Mouse (Mus musculus) kidney, postnatal 25 days (tissue): Measurements from ENCODE around the gene Tmem131l.
"Not testable (repeated sequence)": the region's sequence is repeated elsewhere in the genome, so short reads cannot be mapped to it uniquely, and the experiment has no call there.

Experiments used
- DNase-seq, 2 experiments: peaks; one replicate each; pipeline ENCODE4 v3.0.0; 2021; ENCODE audit warnings: mixed read lengths in 2 of 2

Tmem131l gene

DNA sequence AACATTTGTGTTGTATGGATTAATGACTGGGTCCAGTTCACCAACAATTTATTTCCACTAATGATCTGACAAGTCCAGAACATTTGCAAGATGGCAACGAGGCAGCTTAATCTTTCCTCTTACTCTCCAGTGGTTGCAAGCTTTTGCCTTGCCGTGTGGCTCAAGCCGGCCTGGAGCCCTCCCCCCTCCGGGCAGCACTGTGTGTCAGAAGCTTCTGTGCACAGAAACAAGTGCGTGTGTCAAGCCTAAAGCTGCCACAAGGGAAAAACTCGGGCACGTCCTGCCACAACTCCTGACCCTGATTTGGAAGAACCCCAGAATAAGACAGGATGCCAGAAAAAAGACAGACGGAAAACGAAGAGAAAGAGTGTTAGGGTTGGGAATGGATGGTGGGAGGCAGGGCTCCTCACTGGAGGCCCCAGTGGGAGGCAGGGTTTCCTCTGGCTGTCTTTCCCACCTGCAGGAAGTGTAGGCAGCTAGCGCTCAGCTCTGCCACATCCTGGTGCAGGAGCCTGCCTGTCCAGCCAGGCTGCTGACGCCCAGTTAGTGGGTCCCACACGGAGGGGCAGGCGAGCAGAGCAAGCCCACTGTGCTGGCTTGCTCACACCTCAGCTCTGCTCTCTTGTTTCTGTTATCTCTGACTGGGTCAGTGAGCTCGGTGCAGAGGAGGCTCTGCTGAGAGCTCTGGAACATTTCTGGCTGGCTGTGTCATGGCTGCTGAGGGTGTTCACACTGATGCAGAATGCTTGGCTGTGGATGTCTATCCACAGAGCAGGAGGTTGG, 135.6 kb downstream of the Tmem131l start:
- no peak for DNase-seq

DNA sequence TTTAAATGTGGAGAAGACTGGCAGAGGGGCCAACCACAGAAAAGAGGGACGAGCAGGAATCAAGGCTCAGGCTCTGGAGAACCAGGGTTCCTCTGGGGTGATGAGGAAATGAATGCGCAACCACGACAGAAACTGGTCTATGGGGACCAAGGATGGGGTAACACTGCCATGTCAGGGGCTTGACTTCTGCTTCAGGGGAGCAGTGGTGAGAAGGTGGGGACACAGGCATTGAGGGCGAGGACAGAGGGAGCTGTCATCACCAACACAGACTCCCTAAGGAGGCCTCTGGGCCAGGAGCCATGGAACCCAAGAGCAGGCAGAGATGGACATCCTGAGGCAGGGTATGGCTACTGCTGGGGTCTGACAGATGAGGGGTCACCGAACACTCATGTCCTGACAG, 137.0 kb downstream of the Tmem131l start:
- DNase-seq: no peak

GRCm38 (mm10) chr3:83902459-83902858, 137.5 kb downstream of the Tmem131l start:
- DNase-seq: no peak

- no peak for DNase-seq
Observed at GRCm38 (mm10) chr3:83900756-83901373, 139.1 kb downstream of the Tmem131l start.

- peak; percentile 62 to 69 for DNase-seq
Observed at GRCm38 (mm10) chr3:83899556-83899955, 140.4 kb downstream of the Tmem131l start.

- no peak for DNase-seq
Observed at GRCm38 (mm10) chr3:83898246-83898645, 141.7 kb downstream of the Tmem131l start.

- DNase-seq: no peak
Observed at GRCm38 (mm10) chr3:83895811-83896210, 144.2 kb downstream of the Tmem131l start.

DNA sequence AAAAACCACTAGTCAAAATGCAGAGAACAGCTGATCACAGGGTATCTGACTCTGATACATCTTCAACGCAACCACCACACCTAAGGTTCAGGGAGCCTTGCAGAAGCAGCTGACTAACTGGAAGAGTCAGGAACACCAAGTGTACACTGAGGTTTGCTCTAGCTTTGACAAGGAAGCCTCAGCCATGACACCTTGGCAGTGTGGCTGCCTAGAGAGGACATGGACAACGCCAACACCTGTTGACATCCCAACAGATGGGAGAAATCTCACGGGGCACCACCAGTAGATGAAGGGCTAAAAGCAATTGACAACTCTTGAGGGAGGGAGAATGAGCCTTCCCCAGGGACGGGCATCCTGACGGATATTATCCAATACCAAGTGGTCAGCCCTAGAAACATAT, 144.9 kb downstream of the Tmem131l start:
- DNase-seq: no peak

GRCm38 (mm10) chr3:83885163-83885562, 154.8 kb downstream of the Tmem131l start:
- no peak for DNase-seq

- not testable (repeated sequence) for DNase-seq
Observed at GRCm38 (mm10) chr3:83879261-83880050, 160.5 kb downstream of the Tmem131l start.

DNA sequence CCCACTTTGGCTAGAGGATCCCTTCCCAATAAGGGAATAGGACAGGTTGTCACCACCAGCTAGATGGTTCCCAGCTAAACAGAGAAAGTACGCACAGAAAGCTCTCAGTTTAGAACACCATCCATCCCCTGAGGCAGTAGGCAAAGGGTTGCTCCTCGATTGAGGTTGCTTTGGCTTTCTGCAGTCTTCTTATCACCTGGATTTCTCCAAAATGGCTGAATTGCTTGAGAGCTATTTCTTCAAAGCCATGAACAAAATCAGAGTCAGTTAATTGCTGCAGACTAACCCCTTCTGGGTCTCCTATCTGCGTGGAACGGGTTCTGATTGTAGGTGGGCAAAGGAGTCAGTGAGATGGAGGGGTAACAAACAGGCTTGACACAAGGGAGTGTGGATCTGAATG, 161.2 kb downstream of the Tmem131l start:
- DNase-seq: no peak

- DNase-seq: no peak
Observed at GRCm38 (mm10) chr3:83876299-83876698, 163.7 kb downstream of the Tmem131l start.

DNA sequence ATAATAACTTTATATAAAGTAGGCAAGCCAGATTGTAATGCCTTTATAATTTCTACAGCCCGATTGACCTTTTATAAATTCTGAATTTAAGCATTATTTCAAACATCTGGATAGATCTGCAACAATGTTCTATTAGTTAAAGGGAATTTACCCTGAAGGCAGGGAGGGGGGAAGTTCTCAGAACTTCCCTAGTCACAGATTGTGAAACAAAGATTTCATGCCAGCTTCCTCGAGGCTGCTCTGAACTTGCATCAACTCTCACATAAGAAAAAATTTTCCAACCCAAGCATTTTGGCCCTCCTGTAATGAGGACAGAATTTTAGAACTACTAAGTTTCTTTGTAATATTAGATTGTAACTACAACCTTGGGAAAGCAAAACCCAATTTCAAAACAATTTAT, 164.9 kb downstream of the Tmem131l start:
- DNase-seq: not testable (repeated sequence)

DNA sequence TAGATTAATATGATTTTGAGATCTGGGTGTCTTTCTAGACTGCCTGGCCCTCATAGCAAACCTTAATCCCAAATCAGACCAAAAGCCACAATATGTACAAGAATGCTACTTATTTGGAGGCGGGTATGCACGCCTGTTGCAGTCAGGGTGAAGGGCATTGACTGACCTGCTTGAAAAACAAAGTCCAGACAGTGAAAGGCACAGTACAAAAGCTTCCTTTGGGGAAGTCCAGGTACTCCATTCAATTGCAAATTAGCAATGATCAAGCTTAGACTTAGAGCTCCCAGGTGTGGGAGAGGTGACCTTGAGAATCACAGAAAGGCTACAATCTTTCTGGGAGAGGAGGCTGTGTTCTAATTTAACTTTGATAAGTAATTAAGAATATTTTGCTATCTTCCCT, 167.1 kb downstream of the Tmem131l start:
- not testable (repeated sequence) for DNase-seq

GRCm38 (mm10) chr3:83871962-83872361, 168.0 kb downstream of the Tmem131l start:
- DNase-seq: not testable (repeated sequence)

- DNase-seq: not testable (repeated sequence)
Observed at GRCm38 (mm10) chr3:83871559-83871958, 168.4 kb downstream of the Tmem131l start.

DNA sequence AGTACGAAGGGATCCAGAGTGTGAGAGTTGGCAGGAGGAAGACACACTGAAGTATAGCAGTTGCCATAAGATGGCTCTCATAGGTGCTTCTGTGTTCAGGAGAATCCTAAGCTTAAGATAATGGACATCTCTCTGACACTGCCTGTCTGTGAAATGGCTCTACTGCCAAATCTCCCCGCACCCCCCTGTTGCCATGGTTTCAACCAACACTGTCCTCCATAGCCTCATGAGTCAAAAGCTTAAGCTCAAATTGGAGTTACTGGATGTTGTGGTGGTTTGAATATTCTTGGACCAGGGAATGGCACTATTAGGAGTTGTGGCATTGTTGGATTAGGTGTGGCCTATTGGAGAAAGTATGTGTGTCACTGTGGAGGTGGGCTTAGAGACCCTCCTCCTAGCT, 170.2 kb downstream of the Tmem131l start:
- DNase-seq: no peak

GRCm38 (mm10) chr3:83867026-83867425, 172.9 kb downstream of the Tmem131l start:
- not testable (repeated sequence) for DNase-seq

- no peak for DNase-seq
Observed at GRCm38 (mm10) chr3:83865216-83865615, 174.8 kb downstream of the Tmem131l start.

DNA sequence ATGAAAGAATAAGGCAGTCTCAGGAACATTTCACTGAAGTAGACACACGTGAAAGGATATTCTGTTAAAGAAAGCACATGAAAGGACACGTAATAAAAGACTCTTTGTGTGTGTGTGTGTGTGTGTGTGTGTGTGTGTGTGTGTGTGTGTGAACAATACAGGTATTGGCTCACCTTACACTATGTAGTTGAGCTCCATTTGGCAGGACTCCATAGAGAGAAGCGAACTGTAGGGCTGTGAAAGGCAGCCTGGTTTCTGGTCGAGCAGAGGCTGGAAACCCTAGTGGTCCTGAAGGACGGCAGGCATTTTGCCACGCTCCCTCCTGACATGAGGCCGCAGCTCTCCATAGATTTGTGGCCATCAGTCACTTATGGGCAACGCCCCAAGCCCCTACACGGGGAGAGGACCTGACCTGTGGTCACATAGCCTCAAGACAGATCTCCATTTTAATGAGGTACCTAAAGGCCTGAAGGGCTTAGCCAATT, 175.9 kb downstream of the Tmem131l start:
- no peak for DNase-seq

- DNase-seq: peak; percentile 46 to 79
Observed at GRCm38 (mm10) chr3:83862956-83863355, 177.0 kb downstream of the Tmem131l start.

DNA sequence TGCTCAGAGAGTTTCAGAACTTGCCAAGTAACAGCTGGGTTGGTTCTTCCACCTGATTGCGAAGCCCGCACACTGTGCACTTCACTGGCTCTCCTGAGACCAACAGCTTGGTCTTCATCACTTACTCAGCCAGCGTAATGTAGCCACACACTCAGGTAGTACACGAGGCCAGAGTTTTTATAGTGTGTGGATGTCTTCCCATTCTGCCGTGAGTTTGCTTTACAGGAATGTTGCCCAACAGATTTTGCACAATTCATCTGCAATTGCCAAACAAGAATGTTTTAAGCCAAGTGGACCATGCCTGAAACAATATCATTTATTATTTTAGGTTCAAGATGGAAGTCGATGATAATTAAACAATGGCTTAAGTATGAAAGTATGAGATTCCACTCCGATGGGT, 180.4 kb downstream of the Tmem131l start:
- DNase-seq: no peak

DNA sequence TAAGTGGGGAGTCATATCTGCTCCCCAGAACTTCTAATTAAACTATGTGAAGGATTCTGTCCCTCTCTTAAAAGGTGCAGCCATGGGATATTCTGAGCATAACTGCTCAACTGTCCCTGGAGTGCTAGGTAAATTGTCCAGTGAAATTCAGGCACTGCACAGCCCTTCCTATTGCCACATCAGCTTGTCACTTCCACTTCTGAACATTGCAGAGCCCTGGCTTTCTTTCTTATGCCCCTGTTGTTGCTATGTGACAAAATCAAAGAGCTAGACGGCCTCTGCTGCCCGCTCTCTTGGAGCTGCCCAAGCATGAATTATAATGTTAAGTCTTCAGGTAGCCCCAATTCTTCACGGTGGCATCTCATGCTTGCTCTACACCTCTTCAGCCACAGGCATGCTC, 180.9 kb downstream of the Tmem131l start:
- no peak for DNase-seq
